Mouse (Mus musculus) liver, adult 2 months (tissue): ENCODE measurements around the gene Mas1. TPM values are rescaled to one million over a fixed set of nuclear protein-coding genes. Genes with fewer than 3 reads are reported as not detected.
A peak's percentile ranks its signal among the peaks of the same experiment; 100 is the strongest.

Experiments
- DNase-seq: peaks from one replicate; pipeline ENCODE4 v3.0.0-alpha.2; 2011; ENCODE audit warnings: low read depth, low spot score; ENCODE audit errors: extremely low read depth
- H3K27ac ChIP-seq: fragments of 200-500 bp; replicated peaks from 2 replicates; pipeline ENCODE4 v1.5.1; 2012; ENCODE audit warnings: low read depth, mild to moderate bottlenecking, control low read depth, inconsistent platforms, low read length; ENCODE audit not compliant: insufficient read depth
- H3K27me3 ChIP-seq: fragments of 200-500 bp; 2 replicates; pipeline ENCODE4 v1.6.1; 2012; ENCODE audit warnings: mild to moderate bottlenecking, moderate library complexity, low read length, inconsistent platforms; ENCODE audit not compliant: control insufficient read depth, insufficient read depth
- H3K36me3 ChIP-seq: fragments of 200-500 bp; 2 replicates; pipeline ENCODE4 v1.6.1; 2012; ENCODE audit warnings: low read length, inconsistent platforms; ENCODE audit not compliant: control insufficient read depth, insufficient read depth
- H3K4me1 ChIP-seq: fragments of 200-500 bp; 2 replicates; pipeline ENCODE4 v1.6.1; 2011; ENCODE audit warnings: low read length; ENCODE audit not compliant: control insufficient read depth, insufficient read depth
- H3K4me3 ChIP-seq: fragments of 200-500 bp; 2 replicates; pipeline ENCODE4 v1.5.1; 2011; ENCODE audit warnings: low read depth, mild to moderate bottlenecking, control low read depth, low read length, moderate library complexity; ENCODE audit not compliant: insufficient read depth
- H3K79me2 ChIP-seq: fragments of 200-500 bp; 2 replicates; pipeline ENCODE4 v1.6.1; 2012; ENCODE audit warnings: inconsistent platforms, mild to moderate bottlenecking, low read length, moderate library complexity; ENCODE audit not compliant: control insufficient read depth, insufficient read depth
- H3K9ac ChIP-seq: fragments of 200-500 bp; 2 replicates; pipeline ENCODE4 v1.6.1; 2012; ENCODE audit warnings: low read depth, mild to moderate bottlenecking, control low read depth, inconsistent platforms, low read length
- CTCF ChIP-seq: fragments of 200-500 bp; IDR thresholded peaks from 2 replicates; pipeline ENCODE4 v1.5.1; 2011; ENCODE audit warnings: low read depth, low read length, control low read depth
- POLR2A ChIP-seq: fragments of 200-500 bp; IDR thresholded peaks from 2 replicates; pipeline ENCODE4 v1.6.1; 2011; ENCODE audit warnings: low read length, control low read depth; ENCODE audit not compliant: insufficient read depth; ENCODE audit errors: extremely low read depth
- WGBS: fragments of 180-500 bp; shearing (Covaris S2); methylation state at CpG from one replicate; pipeline ENCODE4 v1.1.7; 2018; 5-methylcytosine and 5-hydroxymethylcytosine counted together
- polyA plus RNA-seq: library from polyadenylated mRNA; depleted of rRNA; stranded (reverse); fragments of >200 nt; gene quantifications from 2 replicates; pipeline ENCODE4 v1.2.3, GENCODE M21; 2012
- total RNA-seq: library from RNA; depleted of rRNA; stranded (reverse); fragments of >200 nt; gene quantifications from 2 replicates; pipeline ENCODE4 v1.2.3, GENCODE M21; 2014

Gene Mas1
- total and polyA plus RNA-seq, 2 experiments: 0.18 to 0.35 TPM

GRCm38 (mm10) chr17:12854386-12854785 is 13.6 kb downstream of the Mas1 start:
- no peaks in the 10 kb centered on the region for H3K79me2 ChIP-seq
- DNase-seq: peak; percentile 46
- 86% methylated on average over 11 of the region's 11 CpGs for WGBS
- TF ChIP-seq CTCF (no peak), POLR2A (no peak)
- H3K9ac ChIP-seq: no peak overlapping the region
- no peaks in the 10 kb centered on the region for H3K27me3 ChIP-seq
- H3K4me1 ChIP-seq: no peaks in the 10 kb centered on the region
- H3K27ac ChIP-seq: no peak overlapping the region
- H3K36me3 ChIP-seq: no peaks in the 10 kb centered on the region
- H3K4me3 ChIP-seq: no peak overlapping the region

DNA sequence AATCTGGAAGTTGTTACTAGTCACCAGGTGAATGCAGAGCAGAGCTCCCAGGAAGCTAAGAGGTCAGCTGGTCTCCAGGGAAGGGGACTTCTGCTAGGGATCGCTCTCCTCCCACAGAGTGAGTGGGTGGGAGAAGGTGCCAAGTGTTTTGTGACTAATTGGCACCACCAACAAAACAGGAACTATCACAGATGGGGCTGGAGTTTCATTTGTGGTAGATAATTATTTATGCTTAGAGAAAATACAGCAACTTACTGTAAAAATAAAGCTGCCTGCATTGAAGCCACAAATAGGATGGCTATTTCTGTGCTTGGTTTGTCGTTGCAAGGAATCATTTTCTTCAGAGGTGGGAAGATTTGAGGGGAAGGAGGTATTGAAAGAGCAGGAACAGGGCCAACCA is 14.1 kb downstream of the Mas1 start:
- Histone ChIP-seq H3K4me3 (no peak overlapping the region), H3K79me2 (no peaks in the 10 kb centered on the region), H3K27ac (no peak overlapping the region), H3K27me3 (no peaks in the 10 kb centered on the region), H3K9ac (no peak overlapping the region), H3K4me1 (no peaks in the 10 kb centered on the region), H3K36me3 (no peaks in the 10 kb centered on the region)
- 79% methylated on average over 2 of the region's 2 CpGs for WGBS
- DNase-seq: no peak
- no peak for TF ChIP-seq CTCF
- no peak for TF ChIP-seq POLR2A

DNA sequence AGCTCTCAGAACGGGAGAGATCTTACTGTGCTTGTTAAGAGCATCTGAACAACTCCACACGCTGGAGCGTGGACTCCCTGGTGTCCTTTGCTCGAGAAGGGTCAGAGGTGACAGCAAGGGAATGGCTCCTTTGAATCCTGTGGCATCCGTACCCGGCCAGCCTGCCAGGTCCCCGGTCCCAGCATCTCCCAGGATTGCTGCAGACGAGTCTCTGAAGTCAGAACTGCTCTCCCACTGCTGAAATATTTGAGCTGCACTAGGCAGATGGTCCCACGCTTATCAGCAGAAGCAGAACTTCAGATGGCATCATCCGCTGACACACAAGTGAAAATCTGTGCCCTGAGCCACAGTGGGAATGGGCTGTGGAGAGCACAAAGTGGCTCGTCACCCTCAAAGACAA is 16.3 kb downstream of the Mas1 start:
- Histone ChIP-seq H3K4me1 (no peaks in the 10 kb centered on the region), H3K9ac (no peak overlapping the region), H3K79me2 (no peaks in the 10 kb centered on the region), H3K36me3 (no peaks in the 10 kb centered on the region), H3K27ac (no peak overlapping the region), H3K27me3 (no peaks in the 10 kb centered on the region), H3K4me3 (no peak overlapping the region)
- no peak for DNase-seq
- 78% methylated on average over 11 of the region's 11 CpGs for WGBS
- no peak for TF ChIP-seq POLR2A
- TF ChIP-seq CTCF: no peak

- H3K4me3 ChIP-seq: no peak overlapping the region
- DNase-seq: no peak
- H3K9ac ChIP-seq: no peak overlapping the region
- 84% methylated on average over 8 of the region's 8 CpGs for WGBS
- H3K27ac ChIP-seq: no peak overlapping the region
- H3K27me3 ChIP-seq: no peaks in the 10 kb centered on the region
- no peaks in the 10 kb centered on the region for H3K79me2 ChIP-seq
- no peak for TF ChIP-seq CTCF
- no peak for TF ChIP-seq POLR2A
- H3K4me1 ChIP-seq: no peaks in the 10 kb centered on the region
- H3K36me3 ChIP-seq: no peaks in the 10 kb centered on the region
These were observed 18.1 kb downstream of the Mas1 start for GRCm38 (mm10) chr17:12849778-12850382.

DNA sequence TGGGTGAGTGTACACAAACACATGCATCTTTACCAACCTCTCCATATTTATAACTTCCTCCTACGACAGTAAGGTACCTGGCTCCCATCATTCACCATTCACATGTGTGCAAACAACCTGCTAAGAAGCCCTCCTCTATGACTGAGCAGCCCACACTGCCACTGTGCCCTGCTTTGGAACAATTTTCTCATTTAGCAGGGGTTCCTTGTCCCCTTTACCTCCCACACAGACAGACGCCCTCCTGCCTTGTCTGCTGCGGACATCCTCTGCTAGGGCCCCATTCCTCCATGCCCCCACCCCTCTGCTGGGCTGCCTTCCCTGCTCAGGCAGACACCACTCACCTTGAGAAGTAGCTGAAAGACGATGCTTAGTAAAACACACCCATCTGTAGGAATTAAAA is 20.2 kb downstream of the Mas1 start:
- Histone ChIP-seq H3K36me3 (no peaks in the 10 kb centered on the region), H3K27me3 (no peaks in the 10 kb centered on the region), H3K79me2 (no peaks in the 10 kb centered on the region), H3K9ac (no peak overlapping the region), H3K4me1 (no peaks in the 10 kb centered on the region), H3K4me3 (no peak overlapping the region), H3K27ac (no peak overlapping the region)
- TF ChIP-seq CTCF (no peak), POLR2A (no peak)
- no peak for DNase-seq
- 78% methylated on average over 4 of the region's 4 CpGs for WGBS

DNA sequence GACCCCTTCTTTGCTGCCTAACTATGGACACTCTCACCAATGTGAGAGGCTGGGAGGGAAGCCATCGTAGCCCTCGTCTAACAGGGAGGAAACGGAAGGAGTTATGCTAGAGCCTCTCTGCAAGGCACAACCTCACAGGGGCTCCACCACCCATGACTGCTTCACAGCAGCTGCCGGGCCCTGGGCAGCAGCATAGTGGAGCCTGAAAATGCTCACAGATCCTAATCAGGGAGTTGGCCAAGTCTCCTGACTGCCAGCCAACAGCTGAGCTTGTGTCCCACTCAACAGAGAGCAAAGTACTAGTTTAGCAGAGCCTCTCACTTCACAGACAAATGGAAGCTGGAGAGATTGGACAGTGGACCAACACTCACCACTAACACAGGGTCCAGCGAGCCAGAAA is 21.5 kb downstream of the Mas1 start:
- Histone ChIP-seq H3K36me3 (no peaks in the 10 kb centered on the region), H3K27ac (no peak overlapping the region), H3K27me3 (no peaks in the 10 kb centered on the region), H3K4me1 (no peaks in the 10 kb centered on the region), H3K4me3 (no peak overlapping the region), H3K9ac (no peak overlapping the region), H3K79me2 (no peaks in the 10 kb centered on the region)
- WGBS: 58% methylated on average over 5 of the region's 5 CpGs
- DNase-seq: peak; percentile 35
- TF ChIP-seq CTCF (no peak), POLR2A (no peak)
